Mouse (Mus musculus) midbrain, embryonic 13.5 days (tissue): ENCODE results near the gene B830017H08Rik. TPM values are rescaled to one million over a fixed set of nuclear protein-coding genes. Genes with fewer than 3 reads are reported as not detected.

ENCODE experiments used
- ATAC-seq: fragments of 200-750 bp; cut with Nextera tagmentation; 2 replicates; pipeline ENCODE4 v1.8.0; 2017; ENCODE audit warnings: mild to moderate bottlenecking, moderate TSS enrichment, moderate library complexity
- H3K27ac ChIP-seq: fragments of 300-500 bp; sonication (generic); 2 replicates; pipeline ENCODE4 v1.5.1; 2015; ENCODE audit warnings: inconsistent platforms, mild to moderate bottlenecking, moderate library complexity
- H3K27me3 ChIP-seq: fragments of 300-500 bp; sonication (generic); 2 replicates; pipeline ENCODE4 v1.6.1; 2015; ENCODE audit warnings: mild to moderate bottlenecking, inconsistent platforms
- H3K36me3 ChIP-seq: fragments of 300-500 bp; sonication (generic); 2 replicates; pipeline ENCODE4 v1.6.1; 2015; ENCODE audit warnings: mild to moderate bottlenecking, inconsistent platforms
- H3K4me1 ChIP-seq: fragments of 300-500 bp; sonication (generic); replicated peaks from 2 replicates; pipeline ENCODE4 v1.6.1; 2015; ENCODE audit warnings: inconsistent platforms
- H3K4me2 ChIP-seq: fragments of 300-500 bp; sonication (generic); replicated peaks from 2 replicates; pipeline ENCODE4 v1.6.1; 2015; ENCODE audit warnings: moderate library complexity, mild to moderate bottlenecking, inconsistent platforms
- H3K4me3 ChIP-seq: fragments of 300-500 bp; sonication (generic); replicated peaks from 2 replicates; pipeline ENCODE4 v1.5.1; 2015; ENCODE audit warnings: mild to moderate bottlenecking, inconsistent platforms
- H3K9ac ChIP-seq: fragments of 300-500 bp; sonication (generic); replicated peaks from 2 replicates; pipeline ENCODE4 v1.6.1; 2015; ENCODE audit warnings: mild to moderate bottlenecking, inconsistent platforms
- H3K9me3 ChIP-seq: fragments of 300-500 bp; sonication (generic); 2 replicates; pipeline ENCODE4 v1.6.1; 2016; ENCODE audit warnings: mild to moderate bottlenecking, inconsistent platforms
- WGBS: fragments of 180-500 bp; shearing (Covaris S2); methylation state at CpG from one replicate; pipeline ENCODE4 v1.1.7; 2015; 5-methylcytosine and 5-hydroxymethylcytosine counted together
- polyA plus RNA-seq: library from polyadenylated mRNA; unstranded; fragments of >200 nt; fragmentation: Nextera tagmentation; extraction: Ambion mirVana; gene quantifications from 2 replicates; pipeline ENCODE4 v1.2.1, GENCODE M21; 2015

The B830017H08Rik gene
- polyA plus RNA-seq, result 0.54 and 0.70 TPM in 2 replicates

- peaks cover 85% of the 10 kb centered on the region for H3K27me3 ChIP-seq
- H3K36me3 ChIP-seq, result peaks cover 2% of the 10 kb centered on the region; the same call in 1 of the 2 replicates
- no peaks in the 10 kb centered on the region for H3K9me3 ChIP-seq
- peaks cover 29% of the 10 kb centered on the region for H3K4me1 ChIP-seq
- H3K4me2 ChIP-seq, result peak within 1 kb of the TSS; percentile 85
- 21% methylated on average over 7 of the region's 7 CpGs for WGBS
- H3K4me3 ChIP-seq, result peak within 1 kb of the TSS; percentile 58
- peak within 1 kb of the TSS; percentile 87 for H3K27ac ChIP-seq
- no peak for ATAC-seq
- peak within 1 kb of the TSS; percentile 82 for H3K9ac ChIP-seq
Observed at GRCm38 (mm10) chr16:17832821-17833220, at the start of gene B830017H08Rik. TSS of gene B830017H08Rik (plus strand) at chr16:17833121.

GRCm38 (mm10) chr16:17785337-17785736 is 47.6 kb upstream of the B830017H08Rik start:
- Histone ChIP-seq H3K4me1 (no peaks in the 10 kb centered on the region), H3K9ac (no peak overlapping the region), H3K27me3 (no peaks in the 10 kb centered on the region), H3K27ac (no peak overlapping the region), H3K4me3 (no peak overlapping the region), H3K36me3 (peaks cover 81% of the 10 kb centered on the region), H3K4me2 (no peak overlapping the region), H3K9me3 (no peaks in the 10 kb centered on the region)
- 65% methylated on average over 3 of the region's 3 CpGs for WGBS
- no peak for ATAC-seq

GRCm38 (mm10) chr16:17792728-17793127 is 40.2 kb upstream of the B830017H08Rik start:
- no peak overlapping the region for H3K9ac ChIP-seq
- H3K4me3 ChIP-seq, result no peak overlapping the region
- no peaks in the 10 kb centered on the region for H3K9me3 ChIP-seq
- H3K36me3 ChIP-seq, result peaks cover 53% of the 10 kb centered on the region
- H3K4me1 ChIP-seq, result peaks cover 11% of the 10 kb centered on the region
- no peak overlapping the region for H3K27ac ChIP-seq
- H3K27me3 ChIP-seq, result peaks cover 37% of the 10 kb centered on the region
- 75% methylated on average over 3 of the region's 3 CpGs for WGBS
- no peak for ATAC-seq
- no peak overlapping the region for H3K4me2 ChIP-seq

GRCm38 (mm10) chr16:17794047-17794446 is 38.9 kb upstream of the B830017H08Rik start:
- peaks cover 50% of the 10 kb centered on the region for H3K27me3 ChIP-seq
- no peak for ATAC-seq
- H3K4me1 ChIP-seq, result peaks cover 22% of the 10 kb centered on the region
- no peak overlapping the region for H3K27ac ChIP-seq
- H3K9ac ChIP-seq, result no peak overlapping the region
- 88% methylated on average over 4 of the region's 4 CpGs for WGBS
- H3K36me3 ChIP-seq, result peaks cover 43% of the 10 kb centered on the region
- H3K4me3 ChIP-seq, result no peak overlapping the region
- H3K9me3 ChIP-seq, result no peaks in the 10 kb centered on the region
- H3K4me2 ChIP-seq, result no peak overlapping the region

GRCm38 (mm10) chr16:17795643-17796042 is 37.3 kb upstream of the B830017H08Rik start:
- H3K4me3 ChIP-seq, result no peak overlapping the region
- H3K27ac ChIP-seq, result no peak overlapping the region
- H3K4me2 ChIP-seq, result no peak overlapping the region
- no peak overlapping the region for H3K9ac ChIP-seq
- ATAC-seq, result no peak
- peaks cover 22% of the 10 kb centered on the region for H3K4me1 ChIP-seq
- no peaks in the 10 kb centered on the region for H3K9me3 ChIP-seq
- WGBS, result 55% methylated on average over 5 of the region's 5 CpGs
- H3K27me3 ChIP-seq, result peaks cover 65% of the 10 kb centered on the region
- H3K36me3 ChIP-seq, result peaks cover 29% of the 10 kb centered on the region

- Histone ChIP-seq H3K27me3 (peaks cover 74% of the 10 kb centered on the region), H3K9ac (0 out of 2 replicates have a peak overlapping the region, but pooled peaks have one; percentile 59), H3K36me3 (peaks cover 21% of the 10 kb centered on the region), H3K27ac (no peak overlapping the region), H3K9me3 (no peaks in the 10 kb centered on the region), H3K4me1 (peaks cover 22% of the 10 kb centered on the region), H3K4me2 (peak overlapping the region; percentile 77), H3K4me3 (peak overlapping the region; percentile 46)
- no peak for ATAC-seq
Observed at GRCm38 (mm10) chr16:17796519-17796918, 36.4 kb upstream of the B830017H08Rik start.

- Histone ChIP-seq H3K27ac (no peak within 1 kb of the TSS), H3K4me2 (peak within 1 kb of the TSS; percentile 77), H3K36me3 (peaks cover 15% of the 10 kb centered on the region), H3K4me1 (peaks cover 24% of the 10 kb centered on the region), H3K27me3 (peaks cover 80% of the 10 kb centered on the region), H3K9me3 (no peaks in the 10 kb centered on the region), H3K9ac (peak within 1 kb of the TSS; percentile 59), H3K4me3 (peak within 1 kb of the TSS; percentile 46)
- 1% methylated on average over 65 of the region's 81 CpGs for WGBS
- ATAC-seq, result peak; percentile 37
Observed at GRCm38 (mm10) chr16:17796971-17797811, 35.7 kb upstream of the B830017H08Rik start, which contains the start of gene Scarf2. TSS of gene Scarf2 (plus strand) at chr16:17797282.

GRCm38 (mm10) chr16:17797812-17798311 is 35.1 kb upstream of the B830017H08Rik start:
- Histone ChIP-seq H3K27me3 (peaks cover 87% of the 10 kb centered on the region), H3K27ac (no peak overlapping the region), H3K9ac (peak overlapping the region; percentile 59), H3K4me3 (peak overlapping the region; percentile 46), H3K4me1 (peaks cover 30% of the 10 kb centered on the region), H3K36me3 (peaks cover 8% of the 10 kb centered on the region), H3K4me2 (peak overlapping the region; percentile 77), H3K9me3 (no peaks in the 10 kb centered on the region)
- ATAC-seq, result peak; percentile 38
- WGBS, result 2% methylated on average over 29 of the region's 29 CpGs

GRCm38 (mm10) chr16:17798321-17799180 is 34.4 kb upstream of the B830017H08Rik start:
- peaks cover 94% of the 10 kb centered on the region for H3K27me3 ChIP-seq
- peak overlapping the region; percentile 46 for H3K4me3 ChIP-seq
- WGBS, result under 1% methylated on average over 36 of the region's 45 CpGs
- ATAC-seq, result no peak
- H3K4me1 ChIP-seq, result peaks cover 37% of the 10 kb centered on the region
- peaks cover 2% of the 10 kb centered on the region for H3K36me3 ChIP-seq
- peak overlapping the region; percentile 59; the same call in 1 of the 2 replicates for H3K9ac ChIP-seq
- H3K4me2 ChIP-seq, result peak overlapping the region; percentile 77
- no peaks in the 10 kb centered on the region for H3K9me3 ChIP-seq
- no peak overlapping the region for H3K27ac ChIP-seq

- Histone ChIP-seq H3K9ac (no peak overlapping the region), H3K36me3 (no peaks in the 10 kb centered on the region), H3K27me3 (peaks cover 98% of the 10 kb centered on the region), H3K4me2 (no peak overlapping the region), H3K4me1 (peaks cover 48% of the 10 kb centered on the region), H3K27ac (no peak overlapping the region), H3K9me3 (no peaks in the 10 kb centered on the region), H3K4me3 (no peak overlapping the region)
- ATAC-seq, result no peak
Observed at GRCm38 (mm10) chr16:17799584-17799983, 33.3 kb upstream of the B830017H08Rik start.

GRCm38 (mm10) chr16:17801777-17802455 is 31.0 kb upstream of the B830017H08Rik start:
- no peak for ATAC-seq
- Histone ChIP-seq H3K4me3 (0 out of 2 replicates have a peak overlapping the region, but pooled peaks have one; percentile 34), H3K9ac (no peak overlapping the region), H3K4me2 (no peak overlapping the region), H3K27me3 (peaks cover 96% of the 10 kb centered on the region), H3K27ac (no peak overlapping the region), H3K9me3 (no peaks in the 10 kb centered on the region), H3K4me1 (peaks cover 57% of the 10 kb centered on the region), H3K36me3 (no peaks in the 10 kb centered on the region)
- 3% methylated on average over 7 of the region's 7 CpGs for WGBS
